Mouse (Mus musculus): Measurements from ENCODE around the gene Olfr132. TPM values are rescaled to one million over a fixed set of nuclear protein-coding genes. Genes with fewer than 3 reads are reported as not detected.
"Not testable (repeated sequence)": the region's sequence is repeated elsewhere in the genome, so short reads cannot be mapped to it uniquely, and the experiment has no call there.

Olfr132 gene
- total RNA-seq (2021) (not detected), polyA plus RNA-seq (2012; rRNA removed) (not detected in 2 replicates)
- long read RNA-seq = 0 reads

- DNase-seq = no peak
These were observed at the start of gene Olfr132 for GRCm38 (mm10) chr17:38134426-38134825. TSS of gene Olfr132 (minus strand) at chr17:38134526.

DNA sequence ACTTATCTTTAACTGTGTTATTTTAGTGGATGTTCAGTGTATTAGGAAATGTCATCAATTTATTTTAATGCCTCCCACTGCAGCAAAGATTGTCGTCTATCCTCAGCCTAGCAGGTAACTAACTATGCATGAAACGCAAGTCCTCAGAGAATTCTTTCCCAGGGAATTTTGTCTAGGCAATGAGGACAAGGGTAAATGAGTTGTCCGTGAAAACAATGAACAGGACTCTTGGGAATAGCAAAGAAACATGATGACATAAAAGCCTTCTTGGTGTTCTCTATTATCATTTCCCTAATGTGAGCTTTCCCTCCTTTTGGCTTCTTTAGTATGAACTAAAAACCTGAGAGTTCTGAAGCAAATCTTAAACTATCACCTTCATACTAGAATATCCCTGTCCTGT is 36.8 kb upstream of the Olfr132 start, which contains the start of gene Olfr134:
Olfr134 (plus strand) TSS at position 301 of the 400 bp plus-strand sequence.
- DNase-seq = no peak

DNA sequence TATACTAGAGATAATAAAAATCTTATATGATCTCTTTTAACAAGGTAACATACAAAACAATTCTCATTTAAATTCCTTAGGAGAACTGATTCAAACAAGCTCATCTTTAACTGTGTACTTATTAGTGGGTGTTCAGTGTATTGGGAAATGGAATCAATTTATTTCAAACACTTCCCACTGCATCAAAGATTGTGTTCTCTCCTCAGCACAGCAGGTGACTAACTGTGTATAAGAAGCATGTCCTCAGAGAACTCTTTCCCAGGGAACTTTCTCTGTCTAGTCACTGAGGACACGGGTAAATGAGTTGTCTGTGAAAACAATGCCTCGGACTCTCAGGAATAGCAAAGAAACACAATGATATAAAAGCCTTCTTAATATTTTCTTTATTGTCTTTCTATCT is 10.7 kb upstream of the Olfr132 start, which contains the start of gene Olfr133:
Olfr133 (plus strand) TSS at position 301 of the 400 bp plus-strand sequence.
- DNase-seq = no peak

- DNase-seq = not testable (repeated sequence)
These were observed 9.0 kb downstream of the Olfr132 start for GRCm38 (mm10) chr17:38125371-38125770.

GRCm38 (mm10) chr17:38124199-38124598 is 10.1 kb downstream of the Olfr132 start:
- DNase-seq = not testable (repeated sequence)

DNA sequence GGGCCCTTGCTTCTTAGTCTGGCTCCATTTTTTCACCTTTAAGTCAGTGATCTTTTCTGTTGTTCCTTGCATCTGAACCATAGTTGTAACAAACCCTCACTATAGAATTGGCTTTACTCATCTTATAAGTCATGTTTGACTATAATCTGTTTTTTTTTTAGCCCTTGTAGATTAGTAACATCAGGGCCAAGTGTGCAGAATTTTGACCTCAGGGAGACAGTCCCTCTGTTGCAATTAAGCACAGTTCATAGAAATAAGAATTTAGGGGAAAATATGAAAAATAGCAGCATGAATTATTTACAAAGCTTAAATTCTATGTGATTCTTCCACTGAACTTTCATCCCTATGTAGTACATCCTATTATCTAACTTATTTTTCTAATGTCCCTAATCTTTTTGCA is 45.7 kb downstream of the Olfr132 start, which contains the start of gene Olfr131:
Olfr131 (minus strand) TSS at position 101 of the 400 bp plus-strand sequence.
- no peak for DNase-seq

GRCm38 (mm10) chr17:38082364-38082763 is 52.0 kb downstream of the Olfr132 start:
- DNase-seq = no peak

Other genes starting within 250 kb of the Olfr132 start
- gene Olfr127, start 234.1 kb downstream of the Olfr132 start, total RNA-seq (2021) = not detected
- not detected in 2 replicates for gene Olfr127, start 234.1 kb downstream of the Olfr132 start, polyA plus RNA-seq (2012; rRNA removed)
- not detected for gene Olfr128, start 214.0 kb downstream of the Olfr132 start, total RNA-seq (2021)
- not detected in 2 replicates for gene Olfr128, start 214.0 kb downstream of the Olfr132 start, polyA plus RNA-seq (2012; rRNA removed)
- gene Olfr761, start 181.4 kb downstream of the Olfr132 start, total RNA-seq (2021) = not detected
- gene Olfr761, start 181.4 kb downstream of the Olfr132 start, polyA plus RNA-seq (2012; rRNA removed) = not detected in 2 replicates
- not detected for gene Olfr129, start 74.4 kb downstream of the Olfr132 start, total RNA-seq (2021)
- gene Olfr129, start 74.4 kb downstream of the Olfr132 start, polyA plus RNA-seq (2012; rRNA removed) = not detected in 2 replicates
- not detected for gene Olfr130, start 70.6 kb downstream of the Olfr132 start, total RNA-seq (2021)
- gene Olfr130, start 70.6 kb downstream of the Olfr132 start, polyA plus RNA-seq (2012; rRNA removed) = not detected in 2 replicates
- not detected for gene Olfr131, start 45.8 kb downstream of the Olfr132 start, total RNA-seq (2021)
- not detected in 2 replicates for gene Olfr131, start 45.8 kb downstream of the Olfr132 start, polyA plus RNA-seq (2012; rRNA removed)
- gene Olfr133, start 10.8 kb upstream of the Olfr132 start, total RNA-seq (2021) = not detected
- gene Olfr133, start 10.8 kb upstream of the Olfr132 start, polyA plus RNA-seq (2012; rRNA removed) = not detected in 2 replicates
- not detected for gene Olfr134, start 36.9 kb upstream of the Olfr132 start, total RNA-seq (2021)
- not detected in 2 replicates for gene Olfr134, start 36.9 kb upstream of the Olfr132 start, polyA plus RNA-seq (2012; rRNA removed)
- gene Olfr135, start 69.8 kb upstream of the Olfr132 start, total RNA-seq (2021) = not detected
- gene Olfr135, start 69.8 kb upstream of the Olfr132 start, polyA plus RNA-seq (2012; rRNA removed) = not detected in 2 replicates
- not detected for gene Olfr138, start 126.5 kb upstream of the Olfr132 start, total RNA-seq (2021)
- not detected in 2 replicates for gene Olfr138, start 126.5 kb upstream of the Olfr132 start, polyA plus RNA-seq (2012; rRNA removed)
- not detected for gene Olfr137, start 173.0 kb upstream of the Olfr132 start, total RNA-seq (2021)
- gene Olfr137, start 173.0 kb upstream of the Olfr132 start, polyA plus RNA-seq (2012; rRNA removed) = not detected in 2 replicates
- not detected for gene Olfr136, start 195.3 kb upstream of the Olfr132 start, total RNA-seq (2021)
- not detected in 2 replicates for gene Olfr136, start 195.3 kb upstream of the Olfr132 start, polyA plus RNA-seq (2012; rRNA removed)